Mouse (Mus musculus) embryo, embryonic 11.5 days (tissue): ENCODE measurements around the gene Lamtor3.
"Not testable (repeated sequence)": the region's sequence is repeated elsewhere in the genome, so short reads cannot be mapped to it uniquely, and the experiment has no call there.

Experiments used
- DNase-seq: peaks from one replicate; pipeline ENCODE4 v3.0.0-alpha.2; 2012; ENCODE audit warnings: low read depth, low spot score

Gene Lamtor3

DNA sequence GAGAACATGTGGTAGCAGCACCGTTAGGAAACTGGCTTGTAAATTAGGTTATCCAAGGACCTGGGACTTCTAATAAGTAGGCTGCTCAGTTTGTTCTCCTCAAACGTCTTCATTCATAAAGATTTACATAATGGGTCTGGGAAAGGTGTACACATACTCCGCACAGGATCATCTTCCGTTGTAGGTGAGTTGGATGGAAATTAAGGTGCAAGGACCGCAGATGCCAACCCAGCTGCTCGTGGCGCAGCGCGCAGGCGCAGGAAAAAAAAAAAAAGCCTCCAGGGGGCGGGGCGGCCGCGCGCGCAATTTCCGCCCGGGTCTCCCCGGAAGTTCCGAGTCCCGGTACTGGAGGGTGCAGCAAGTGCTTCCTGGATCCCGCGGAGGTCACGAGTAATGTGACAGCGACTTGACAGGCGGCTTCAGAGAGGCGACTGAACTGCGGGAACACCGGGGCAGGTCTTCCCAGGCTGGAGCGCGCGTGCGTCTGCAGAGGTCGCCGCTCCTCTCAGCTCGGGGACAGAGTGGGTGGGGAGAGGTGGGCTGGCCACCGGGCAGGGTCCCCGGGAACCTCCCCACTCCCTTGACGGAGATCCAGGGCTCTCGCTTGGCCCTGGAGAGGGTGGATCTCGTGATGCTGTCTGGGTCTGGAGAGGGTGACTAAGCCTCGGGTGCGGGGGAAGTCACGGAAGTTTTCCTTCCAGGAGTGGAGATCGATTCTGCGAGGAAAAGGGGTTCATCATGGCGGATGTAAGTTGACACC, at the start of gene Lamtor3:
Gene Lamtor3 (plus strand): TSS at position 335 of the 760 bp plus-strand sequence.
- DNase-seq, result peak; percentile 68

DNA sequence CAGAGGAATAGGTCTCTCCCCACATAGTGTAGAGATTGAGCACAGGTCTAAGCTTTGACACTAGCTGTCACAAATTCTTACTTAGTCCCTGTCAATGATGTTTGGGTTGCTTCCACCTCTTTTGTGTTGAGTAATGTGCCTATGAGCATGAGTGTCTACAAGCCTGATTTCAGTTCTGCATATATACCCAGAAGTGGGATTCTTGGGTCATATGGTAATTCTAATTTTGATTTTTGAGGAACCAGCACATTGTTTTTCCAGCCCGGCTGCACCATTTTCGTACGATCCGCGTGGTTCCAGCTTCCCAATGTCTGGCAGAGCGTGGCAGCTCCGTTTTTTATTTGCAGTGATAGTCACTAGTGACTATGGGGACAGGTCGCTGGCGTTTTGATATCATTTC, 48.9 kb upstream of the Lamtor3 start:
- DNase-seq, result no peak

DNA sequence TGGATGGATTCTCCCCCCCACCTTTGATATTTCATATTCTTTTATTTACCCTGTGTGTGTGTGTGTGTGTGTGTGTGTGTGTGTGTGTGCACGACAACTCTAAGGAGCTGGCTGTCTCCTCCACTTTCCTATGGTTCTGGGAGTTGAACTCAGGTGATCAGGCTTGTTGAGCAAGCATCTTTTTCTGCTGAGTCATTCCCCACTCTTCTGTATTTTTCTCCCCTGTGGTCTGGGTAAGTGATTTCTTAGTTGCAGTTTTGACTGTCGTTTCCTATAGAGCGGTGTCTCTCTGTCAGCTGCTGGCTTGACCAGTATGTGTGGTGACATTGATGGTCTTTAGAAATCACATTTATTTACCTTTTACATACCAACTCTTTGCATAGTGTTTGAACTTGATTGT, 39.0 kb upstream of the Lamtor3 start:
- no peak for DNase-seq

DNA sequence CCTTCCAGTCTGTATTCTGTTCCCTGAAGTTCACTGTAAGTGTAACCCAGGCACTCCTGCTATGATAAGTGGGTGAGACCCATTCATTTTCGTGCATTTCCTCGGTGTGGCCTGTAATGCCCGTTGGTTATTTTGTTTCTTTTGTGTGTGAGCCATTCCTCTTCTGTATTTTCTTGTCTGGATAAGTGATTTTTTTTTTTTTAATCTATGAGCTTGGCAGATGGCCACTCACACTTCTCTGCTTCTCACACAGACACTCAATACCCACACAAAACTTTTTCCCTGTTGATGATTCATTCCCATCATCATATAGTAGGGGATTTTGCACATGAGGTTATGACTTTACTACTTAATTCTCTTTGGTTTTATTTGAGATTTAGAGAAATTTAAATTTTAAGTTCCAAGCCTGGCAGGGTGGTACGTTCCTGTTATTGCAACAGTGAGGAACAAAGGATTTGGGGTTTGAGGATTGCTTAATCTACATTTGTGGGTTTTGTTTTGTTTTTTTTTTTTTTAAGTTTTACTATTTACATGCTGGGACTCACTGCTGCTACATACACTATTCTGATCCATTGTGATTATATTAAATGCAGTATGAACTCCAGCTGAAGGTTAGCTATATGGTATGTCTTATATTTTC, 38.1 kb upstream of the Lamtor3 start:
- DNase-seq, result no peak

DNA sequence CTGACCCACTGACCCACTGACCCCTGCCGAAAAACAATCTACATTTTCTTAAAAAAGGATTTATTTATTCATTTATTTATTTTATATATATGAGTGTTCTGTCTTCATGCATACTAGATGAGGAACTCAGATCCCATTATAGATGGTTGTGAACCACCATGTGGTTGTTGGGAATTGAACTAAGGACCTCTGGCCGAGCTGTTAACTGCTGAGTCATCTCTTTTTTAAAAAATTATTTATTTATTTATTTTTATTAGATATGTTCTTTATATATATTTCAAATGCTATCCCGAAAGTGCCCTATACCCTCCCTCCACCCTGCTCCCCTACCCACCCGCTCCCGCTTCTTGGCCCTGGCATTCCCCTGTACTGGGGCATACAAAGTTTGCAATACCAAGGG, 37.2 kb upstream of the Lamtor3 start:
- no peak for DNase-seq

DNA sequence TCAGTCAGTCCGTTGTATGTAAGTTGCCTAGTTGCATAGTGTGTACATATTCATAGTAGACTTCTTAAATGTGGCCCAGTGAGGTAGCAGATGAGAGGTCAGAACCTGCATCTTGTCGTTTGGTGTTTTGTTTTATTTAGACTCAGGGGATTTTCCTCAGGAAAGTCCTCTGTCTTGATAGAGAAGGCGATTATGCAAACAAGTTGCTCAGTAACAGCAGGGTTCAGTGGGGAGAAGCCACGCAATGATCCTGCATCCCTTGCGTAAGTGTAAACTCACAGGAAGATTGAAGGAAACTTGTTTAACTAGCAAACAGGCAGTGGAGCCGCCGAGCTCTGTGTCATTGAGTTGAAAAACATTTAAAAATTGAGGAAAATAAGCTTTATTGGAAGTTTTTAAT, 30.3 kb upstream of the Lamtor3 start:
- no peak for DNase-seq

DNA sequence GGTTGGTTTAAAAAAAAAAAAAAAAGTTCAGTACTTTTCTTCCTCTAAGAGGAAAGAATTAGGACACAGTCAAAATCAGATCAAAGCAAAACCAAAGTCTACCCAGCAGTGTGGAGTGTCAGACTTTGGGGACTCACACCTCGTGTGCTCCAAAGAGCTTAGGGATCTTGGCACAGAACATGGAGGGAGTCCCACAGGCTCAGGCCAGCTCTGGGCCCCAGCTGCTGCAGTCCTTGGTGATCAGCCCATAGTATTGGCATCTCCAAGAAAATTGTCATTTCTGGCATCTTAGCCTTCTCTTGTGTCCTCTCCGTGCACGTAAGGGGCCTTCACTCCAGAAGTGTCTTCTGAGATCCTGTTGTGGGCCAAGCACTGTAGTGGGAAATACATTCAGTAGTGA, 27.2 kb upstream of the Lamtor3 start:
- DNase-seq, result no peak

DNA sequence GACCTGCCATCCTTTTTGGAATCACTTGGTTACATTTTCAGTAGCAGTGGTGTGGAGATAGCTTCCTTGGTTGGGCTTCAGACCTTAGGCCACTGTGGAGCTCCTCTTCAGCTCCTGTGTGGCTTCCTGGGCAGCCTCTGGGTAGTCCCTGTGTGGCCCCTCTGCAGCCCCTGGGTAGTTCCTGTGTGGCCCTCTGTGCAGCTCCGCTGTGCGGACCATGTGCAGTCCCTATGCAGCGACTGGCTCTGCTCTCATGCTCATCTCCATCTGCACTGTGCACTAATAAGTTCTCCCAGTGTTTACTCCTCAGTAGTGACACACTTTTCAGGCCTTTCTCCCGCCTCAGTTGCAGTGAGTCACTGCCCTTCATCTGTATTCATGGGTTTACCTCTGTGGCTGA, 26.2 kb upstream of the Lamtor3 start:
- DNase-seq, result no peak

DNA sequence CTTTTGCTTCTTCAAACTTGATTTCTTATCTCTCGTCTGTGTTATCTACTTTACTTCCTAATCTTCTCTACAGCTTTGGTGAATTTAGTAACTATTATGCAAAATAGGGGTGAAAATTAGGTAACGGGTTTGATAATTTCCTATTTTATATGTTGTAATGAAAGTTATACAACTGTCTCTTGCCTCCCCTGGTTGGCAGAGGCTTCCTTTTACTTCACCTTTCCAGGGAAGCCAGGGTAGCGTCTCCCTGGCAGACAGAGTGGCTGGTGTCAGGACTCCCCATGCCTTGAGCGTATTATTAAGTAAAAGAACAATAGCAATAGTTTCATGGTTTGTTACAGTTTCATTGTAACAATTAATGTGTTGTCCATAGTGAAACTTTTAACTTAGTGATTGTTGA, 24.5 kb upstream of the Lamtor3 start:
- DNase-seq, result no peak

DNA sequence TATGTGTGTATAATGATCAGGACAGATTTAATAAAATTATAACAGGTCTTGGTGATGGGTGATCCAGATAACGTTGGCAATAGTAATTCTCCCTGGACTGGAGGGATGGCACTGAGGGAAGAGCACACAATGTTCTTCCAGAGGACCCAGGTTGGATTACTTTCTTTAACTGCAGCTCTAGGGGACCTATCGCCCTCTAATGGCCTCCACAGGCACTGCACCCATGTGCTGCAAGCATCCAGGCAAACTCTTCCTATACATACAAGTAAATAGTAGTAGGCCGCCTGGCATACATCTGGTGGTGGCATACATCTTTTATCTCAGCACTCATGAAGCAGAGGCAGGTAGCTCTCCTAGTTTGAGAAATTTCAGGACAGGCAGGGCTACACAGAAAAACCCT, 23.1 kb upstream of the Lamtor3 start:
- DNase-seq, result no peak

DNA sequence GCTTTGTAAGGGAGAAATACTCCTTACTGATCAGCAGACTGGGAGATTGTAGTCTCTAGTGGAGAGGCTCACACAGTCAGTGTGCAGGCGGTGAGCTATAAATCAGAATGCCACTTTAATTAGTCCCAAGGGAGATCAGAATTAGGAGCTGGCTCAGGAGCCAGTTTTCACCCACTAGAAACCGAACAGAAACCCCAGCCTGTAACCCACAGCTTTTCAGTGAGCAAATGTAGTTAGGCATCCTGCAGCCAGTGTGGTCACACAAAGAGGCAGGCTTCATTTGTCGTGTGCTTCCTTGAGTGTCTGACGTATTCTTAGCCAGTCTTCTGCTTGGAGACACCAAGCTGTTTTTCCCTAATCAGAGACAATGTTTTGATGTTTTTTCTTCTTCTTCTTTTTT, 21.9 kb upstream of the Lamtor3 start:
- DNase-seq, result no peak

DNA sequence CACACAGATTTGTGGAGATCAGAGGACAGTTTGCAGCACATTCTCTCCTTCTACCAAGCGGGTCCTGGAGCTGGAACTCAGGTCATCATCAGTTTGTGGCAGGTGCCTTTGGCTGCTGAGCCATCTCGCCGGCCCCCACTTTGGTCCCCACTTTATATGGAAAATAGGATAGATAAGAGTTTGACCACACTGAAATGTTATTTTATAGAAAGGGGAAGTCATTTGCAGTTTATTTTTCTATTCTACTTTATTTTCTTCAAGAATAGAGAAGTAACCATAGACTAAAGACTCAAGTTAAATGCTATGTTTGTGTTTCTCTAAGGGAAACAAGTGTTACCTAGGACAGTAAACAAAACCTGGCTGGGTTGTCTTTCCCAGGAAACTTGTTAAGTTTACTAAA, 21.4 kb upstream of the Lamtor3 start:
- DNase-seq, result no peak

DNA sequence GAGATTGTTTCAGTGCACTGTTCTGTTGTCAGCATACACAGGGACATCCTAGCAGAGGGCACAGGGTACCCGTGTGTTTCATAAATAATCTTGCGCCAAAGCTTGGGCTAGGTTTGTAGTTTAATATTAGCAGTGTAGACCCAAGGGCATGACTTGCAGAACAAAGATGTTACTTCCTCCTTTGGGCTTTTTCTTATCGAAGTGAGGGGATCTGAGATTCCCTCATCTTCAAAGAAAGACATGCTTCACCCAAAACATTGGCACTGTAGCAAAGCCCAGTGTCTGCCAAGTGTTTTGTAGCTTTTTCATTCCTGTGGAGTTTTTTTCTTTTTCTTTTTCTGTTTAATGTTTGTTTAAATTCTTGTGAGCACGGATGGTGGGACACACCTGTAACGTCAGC, 20.6 kb upstream of the Lamtor3 start:
- no peak for DNase-seq

DNA sequence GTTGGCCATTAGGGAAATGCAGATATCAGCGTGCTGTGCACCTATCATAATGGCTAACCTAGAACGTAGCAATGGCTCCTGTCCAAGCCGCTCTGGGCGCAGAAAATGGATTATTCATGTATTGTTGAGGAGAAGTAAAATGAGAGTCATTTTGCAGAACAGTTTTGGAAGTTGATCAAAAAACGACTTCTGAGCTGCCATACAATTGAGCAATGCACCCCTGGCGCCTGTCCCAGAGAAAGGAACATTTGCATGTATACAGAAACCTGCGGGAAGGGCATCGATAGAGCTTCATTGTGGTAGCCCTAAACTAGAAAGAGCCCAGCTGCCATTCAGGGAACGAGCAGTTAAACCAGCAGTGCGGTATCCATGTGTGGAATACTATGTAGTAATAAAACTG, 18.2 kb upstream of the Lamtor3 start:
- no peak for DNase-seq

DNA sequence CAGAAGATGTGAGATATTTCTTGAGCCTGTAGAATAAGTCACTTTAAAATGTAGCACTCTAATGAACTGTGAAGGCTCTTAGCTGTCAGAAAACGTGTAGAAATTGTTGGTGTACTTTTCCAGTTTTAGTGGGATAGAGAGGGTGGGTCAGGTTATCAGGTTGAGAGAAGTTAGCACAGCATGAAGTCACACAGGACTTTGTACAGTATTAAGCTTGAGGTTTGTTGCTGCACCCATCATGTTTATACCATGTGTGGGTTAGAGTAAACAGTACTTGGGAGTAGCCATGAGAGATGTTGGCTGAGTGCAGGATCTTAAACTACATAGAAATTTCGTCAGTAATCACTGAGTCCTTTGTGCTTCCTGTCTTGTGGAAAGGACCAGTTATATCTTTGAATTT, 5.2 kb upstream of the Lamtor3 start:
- DNase-seq, result no peak

DNA sequence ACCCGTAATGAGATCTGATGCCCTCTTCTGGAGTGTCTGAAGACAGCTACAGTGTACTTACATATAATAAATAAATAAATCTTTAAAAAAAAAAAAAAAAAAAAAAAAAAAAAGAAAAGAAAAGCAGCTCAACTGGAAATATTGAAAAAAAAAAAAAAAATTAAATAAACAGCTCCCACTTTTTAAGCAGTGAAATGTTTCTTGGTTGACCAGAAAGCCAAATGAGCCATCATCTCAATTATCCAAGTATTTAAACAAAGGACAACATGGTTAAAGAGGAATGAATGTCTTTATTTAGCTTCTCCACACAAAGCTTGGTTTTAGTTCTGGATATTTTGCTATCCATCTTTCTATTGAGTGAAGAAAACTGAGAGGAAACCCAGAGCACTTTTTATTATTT, 3.7 kb upstream of the Lamtor3 start:
- DNase-seq, result not testable (repeated sequence)

DNA sequence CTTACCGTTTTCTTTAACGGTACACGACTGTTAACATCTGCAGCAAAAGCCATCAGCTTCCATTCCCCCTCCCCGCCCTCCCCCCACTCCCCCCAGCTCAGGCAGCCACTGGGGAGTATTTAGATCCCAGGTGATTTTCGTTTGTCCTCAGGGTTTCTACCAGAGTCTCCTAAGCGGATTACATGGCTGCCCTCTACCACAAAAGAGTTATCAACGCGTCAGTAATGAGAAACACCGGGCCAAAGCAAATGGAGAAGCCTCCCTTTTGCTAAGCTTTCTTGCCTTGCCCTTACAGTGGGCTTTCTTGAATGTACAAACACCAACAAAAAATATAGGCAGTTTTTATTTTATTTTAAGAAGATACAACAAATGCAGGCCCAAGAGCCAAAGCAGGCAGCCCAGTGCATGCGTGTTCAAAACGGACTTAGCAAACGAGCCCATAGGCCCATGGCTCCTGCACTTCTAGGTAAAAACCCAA, 573 bp upstream of the Lamtor3 start:
- DNase-seq, result no peak

DNA sequence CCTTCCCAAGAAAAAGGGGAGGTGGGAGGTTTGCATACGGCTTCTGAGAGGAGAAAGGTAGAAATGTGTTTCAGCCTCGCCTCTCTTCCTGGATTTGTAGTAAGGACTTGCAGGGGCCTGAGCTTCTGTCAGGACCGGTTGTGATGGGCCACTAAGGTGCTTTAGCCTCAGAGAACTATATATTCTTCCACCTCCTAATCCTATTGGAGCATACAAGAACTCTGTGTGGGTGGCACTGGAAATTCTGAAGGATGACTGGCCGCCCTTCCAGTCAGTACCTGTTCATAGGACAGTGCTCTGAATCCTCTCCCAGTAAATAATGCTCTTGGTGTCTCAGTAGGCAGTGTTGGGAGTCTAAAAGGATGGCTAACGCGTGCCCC, 616 bp downstream of the Lamtor3 start:
- no peak for DNase-seq

DNA sequence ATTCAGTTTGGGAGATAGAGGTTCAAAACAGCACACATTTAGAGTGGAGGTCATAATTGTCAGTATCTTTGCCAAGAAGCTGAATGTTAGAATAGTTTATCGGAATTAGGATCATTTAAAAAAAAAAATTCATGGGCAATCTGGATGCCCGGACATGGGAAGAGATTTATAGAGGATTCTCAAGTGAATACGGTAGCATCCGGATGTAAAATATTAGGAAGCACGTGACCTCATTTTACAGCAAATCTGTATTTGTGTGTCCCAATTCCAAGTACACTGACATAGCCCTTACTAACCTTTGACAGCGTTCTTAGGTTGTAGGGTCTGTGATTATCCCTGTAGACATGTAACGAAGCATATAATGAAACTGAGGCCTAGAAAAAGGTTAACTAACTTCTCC, 1.1 kb downstream of the Lamtor3 start:
- DNase-seq, result no peak

DNA sequence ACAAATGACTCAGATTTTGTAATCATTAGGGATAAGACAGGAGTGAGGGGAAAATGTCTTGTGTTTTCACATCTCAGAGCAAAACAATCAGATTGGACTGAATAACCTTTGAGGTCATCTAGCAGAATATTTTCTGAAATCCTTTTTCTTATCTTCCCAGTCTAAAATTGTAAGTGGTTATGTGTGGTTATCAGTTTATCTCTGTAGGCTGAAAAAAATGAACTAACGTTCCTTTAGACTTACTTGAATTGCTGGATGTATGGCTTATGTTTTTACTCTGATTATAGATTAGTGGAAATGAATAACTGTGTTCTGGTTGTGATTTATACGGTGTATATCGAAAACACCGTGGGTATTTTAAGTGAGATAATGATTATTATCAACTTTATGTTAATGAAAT, 2.3 kb downstream of the Lamtor3 start:
- DNase-seq, result no peak

DNA sequence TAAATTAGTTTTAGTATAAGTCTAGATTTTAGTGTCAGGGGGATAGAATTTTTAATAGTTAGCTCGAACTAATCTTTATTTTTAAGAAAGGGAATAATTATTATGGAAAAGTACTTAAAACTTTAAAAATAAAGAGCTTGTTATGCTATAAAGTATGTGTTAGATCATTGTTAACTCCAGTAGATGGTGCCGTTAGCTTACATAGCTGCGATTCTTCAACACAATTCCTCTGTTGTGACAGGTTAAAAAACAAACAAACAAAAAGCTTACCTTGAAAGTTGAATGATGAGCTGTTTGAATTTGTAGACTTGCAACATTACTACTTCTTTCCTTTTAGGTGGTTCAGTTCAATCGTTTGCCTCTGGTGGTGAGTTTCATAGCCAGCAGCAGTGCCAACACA, 8.7 kb downstream of the Lamtor3 start:
- DNase-seq, result no peak

DNA sequence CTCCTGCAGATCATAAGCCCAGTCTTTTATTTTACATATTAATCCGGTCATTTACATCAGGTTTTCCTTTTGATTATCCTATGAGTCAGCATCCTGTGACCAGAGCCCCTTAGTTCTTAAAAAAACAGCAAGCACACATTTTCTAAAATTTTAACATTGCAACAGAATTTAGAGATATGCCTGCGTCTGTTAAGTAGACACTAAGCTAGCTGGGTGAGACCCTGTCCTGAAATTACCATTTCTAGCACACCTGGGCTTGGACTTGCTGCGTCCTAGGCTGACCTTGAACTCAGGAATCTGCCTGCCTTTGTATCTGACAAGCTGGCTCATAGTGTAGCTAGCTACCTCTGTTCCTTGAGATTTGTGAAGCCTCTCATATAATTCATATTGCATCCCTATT, 11.6 kb downstream of the Lamtor3 start:
- no peak for DNase-seq

DNA sequence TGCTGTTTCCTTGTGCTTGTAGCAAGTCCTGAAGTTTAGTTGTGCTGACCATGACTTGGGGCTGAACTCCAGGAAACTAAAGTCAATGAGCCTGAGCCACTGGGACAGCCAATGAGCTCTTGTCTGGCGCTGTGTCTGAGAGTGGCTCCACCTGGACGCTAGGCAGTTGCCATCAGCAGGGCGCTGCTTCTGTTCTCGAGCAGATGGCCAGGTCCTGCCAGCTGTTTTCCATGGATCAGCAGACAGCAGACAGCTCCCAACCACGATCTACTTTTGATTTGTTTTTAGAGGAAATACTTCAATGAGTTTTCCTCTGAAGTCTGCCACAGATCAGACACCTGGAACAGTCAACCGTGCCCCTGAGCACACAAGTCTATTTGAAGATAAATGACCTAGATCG, 14.4 kb downstream of the Lamtor3 start:
- no peak for DNase-seq

DNA sequence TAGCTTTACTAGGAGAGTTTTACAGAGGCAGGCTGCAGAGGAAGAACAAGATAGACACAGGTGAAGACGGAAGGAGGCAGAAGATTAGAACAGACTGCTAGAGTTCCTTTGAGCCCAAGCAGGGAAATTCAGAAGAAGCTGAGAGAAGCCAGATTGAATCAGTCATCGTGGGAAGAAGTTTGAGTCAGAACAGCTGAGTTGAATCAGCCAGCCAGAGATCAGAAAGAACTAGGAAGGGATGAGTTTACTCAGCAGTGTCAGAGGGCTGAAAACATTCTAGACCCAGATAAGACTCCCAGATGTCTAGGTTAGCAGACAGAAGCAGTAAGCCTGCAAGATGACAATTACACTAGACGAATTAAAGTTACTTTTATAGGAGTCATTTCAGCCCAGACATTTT, 15.7 kb downstream of the Lamtor3 start:
- no peak for DNase-seq
